Mouse (Mus musculus) naive thymus-derived CD4-positive, alpha-beta T cell, adult 2 months (primary cell): ENCODE measurements around the gene Selenof.

ENCODE experiments used
- DNase-seq: peaks from one replicate; pipeline ENCODE4 v3.0.0-alpha.2; 2011; ENCODE audit warnings: low read depth

Selenof gene

DNA sequence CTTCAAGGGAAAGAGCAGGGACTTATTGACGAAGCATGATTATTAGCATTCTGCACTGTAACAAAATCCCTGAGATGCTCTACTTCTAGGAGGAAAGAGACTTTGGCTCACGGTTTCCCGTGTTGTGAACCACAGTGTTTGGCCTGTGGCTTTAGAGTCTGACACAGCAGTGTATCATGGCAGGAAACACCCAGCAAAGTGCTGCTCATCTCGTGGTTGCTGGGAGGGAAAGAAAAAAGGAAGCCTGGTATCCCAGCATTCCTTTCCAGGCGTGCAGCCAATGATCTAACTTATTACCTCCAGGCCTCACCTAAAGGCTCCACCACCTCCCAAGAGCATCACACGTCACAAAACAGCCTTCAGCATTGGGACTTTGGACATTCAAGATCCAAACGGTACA, 32.7 kb downstream of the Selenof start:
- no peak for DNase-seq

DNA sequence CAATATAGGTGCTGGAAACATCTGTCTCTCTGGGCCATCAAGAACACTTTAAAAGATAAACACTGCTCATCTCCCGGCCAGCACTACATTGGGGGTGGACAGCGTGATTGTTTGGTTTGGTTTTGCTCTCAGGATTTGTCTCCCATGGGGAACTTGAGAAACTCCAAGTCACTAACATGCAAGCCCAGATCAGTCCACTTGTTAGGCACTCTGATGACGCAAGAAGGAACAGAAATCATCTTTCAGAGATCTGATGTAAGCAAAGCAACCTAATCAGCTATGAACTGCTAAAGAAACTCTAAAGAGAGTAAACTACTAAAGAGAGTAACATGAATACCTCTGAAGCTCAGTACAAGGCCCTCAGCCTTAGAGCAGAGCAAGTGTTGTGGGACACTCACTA, 33.5 kb downstream of the Selenof start:
- no peak for DNase-seq

- no peak for DNase-seq
These were observed 34.1 kb downstream of the Selenof start for GRCm38 (mm10) chr3:144604205-144604604.

- peak; percentile 59 for DNase-seq
These were observed 35.7 kb downstream of the Selenof start for GRCm38 (mm10) chr3:144605811-144606210.

GRCm38 (mm10) chr3:144606449-144606848, 36.3 kb downstream of the Selenof start:
- DNase-seq, result peak; percentile 9

DNA sequence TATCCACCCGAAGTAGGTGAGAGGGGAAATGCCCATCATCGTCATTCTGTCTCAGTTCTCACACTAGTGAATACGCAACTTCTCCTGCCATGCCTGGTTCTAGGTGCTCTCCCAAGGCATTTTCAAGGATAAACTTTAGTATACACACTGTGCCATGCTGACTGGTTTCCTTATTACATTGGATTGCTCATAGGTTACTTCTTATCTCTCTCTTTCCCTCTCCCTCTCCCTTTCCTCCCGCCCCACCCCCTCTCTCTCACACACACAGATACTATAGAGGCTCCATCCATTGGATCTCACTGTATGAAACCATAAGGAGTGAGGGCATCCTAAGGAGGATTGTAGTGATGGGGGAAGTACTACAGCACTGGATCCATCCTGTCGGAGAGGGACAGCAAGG, 38.0 kb downstream of the Selenof start:
- no peak for DNase-seq

GRCm38 (mm10) chr3:144610759-144611158, 40.7 kb downstream of the Selenof start:
- DNase-seq, result no peak

- DNase-seq, result no peak
These were observed 41.6 kb downstream of the Selenof start for GRCm38 (mm10) chr3:144611626-144612271.

GRCm38 (mm10) chr3:144612382-144612781, 42.3 kb downstream of the Selenof start:
- DNase-seq, result no peak

GRCm38 (mm10) chr3:144614277-144614676, 44.2 kb downstream of the Selenof start:
- no peak for DNase-seq

DNA sequence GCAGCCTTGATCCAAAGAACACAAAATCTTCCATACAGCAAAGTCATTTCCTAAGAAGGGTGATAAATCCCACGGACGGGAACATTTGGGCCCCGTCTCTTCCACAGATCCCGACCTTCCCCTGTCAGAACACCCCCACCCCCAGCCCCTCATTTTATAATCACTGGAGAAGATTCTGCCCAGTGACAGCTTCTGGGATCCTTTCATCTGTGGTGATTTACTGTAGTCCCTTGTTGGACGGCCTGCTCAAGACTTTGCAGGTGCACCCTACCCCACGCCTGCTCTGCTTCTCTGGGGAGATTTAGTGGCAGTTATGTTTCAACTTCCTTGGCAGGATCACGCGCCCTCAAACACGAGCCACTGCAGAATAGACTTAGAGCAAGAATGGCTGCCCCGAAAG, 44.6 kb downstream of the Selenof start:
- no peak for DNase-seq

DNA sequence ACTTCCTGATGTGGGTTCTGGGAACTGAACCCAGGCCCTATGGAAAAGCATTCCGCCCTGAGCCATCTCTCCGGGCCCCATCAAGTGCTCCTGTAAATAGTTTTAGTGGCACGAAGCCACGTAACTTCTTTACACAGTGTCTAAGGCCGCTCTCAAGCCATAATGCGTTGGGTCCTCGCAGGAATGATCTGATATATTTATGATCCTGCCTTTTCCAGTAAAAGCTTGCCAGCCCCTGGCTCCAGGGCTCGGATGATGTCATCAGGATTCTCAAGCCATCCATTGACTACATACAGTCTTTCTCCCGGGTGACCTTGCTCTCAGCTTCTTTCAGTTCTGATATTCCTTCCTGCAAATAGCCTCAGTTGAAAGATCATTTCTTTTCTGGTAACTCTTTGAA, 45.4 kb downstream of the Selenof start:
- DNase-seq, result no peak

GRCm38 (mm10) chr3:144616654-144617425, 46.7 kb downstream of the Selenof start:
- peak; percentile 77 for DNase-seq

- peak; percentile 17 for DNase-seq
These were observed 47.6 kb downstream of the Selenof start for GRCm38 (mm10) chr3:144617633-144618180.

- no peak for DNase-seq
These were observed 53.0 kb downstream of the Selenof start for GRCm38 (mm10) chr3:144622930-144623612.

GRCm38 (mm10) chr3:144625691-144626090, 55.6 kb downstream of the Selenof start:
- no peak for DNase-seq

DNA sequence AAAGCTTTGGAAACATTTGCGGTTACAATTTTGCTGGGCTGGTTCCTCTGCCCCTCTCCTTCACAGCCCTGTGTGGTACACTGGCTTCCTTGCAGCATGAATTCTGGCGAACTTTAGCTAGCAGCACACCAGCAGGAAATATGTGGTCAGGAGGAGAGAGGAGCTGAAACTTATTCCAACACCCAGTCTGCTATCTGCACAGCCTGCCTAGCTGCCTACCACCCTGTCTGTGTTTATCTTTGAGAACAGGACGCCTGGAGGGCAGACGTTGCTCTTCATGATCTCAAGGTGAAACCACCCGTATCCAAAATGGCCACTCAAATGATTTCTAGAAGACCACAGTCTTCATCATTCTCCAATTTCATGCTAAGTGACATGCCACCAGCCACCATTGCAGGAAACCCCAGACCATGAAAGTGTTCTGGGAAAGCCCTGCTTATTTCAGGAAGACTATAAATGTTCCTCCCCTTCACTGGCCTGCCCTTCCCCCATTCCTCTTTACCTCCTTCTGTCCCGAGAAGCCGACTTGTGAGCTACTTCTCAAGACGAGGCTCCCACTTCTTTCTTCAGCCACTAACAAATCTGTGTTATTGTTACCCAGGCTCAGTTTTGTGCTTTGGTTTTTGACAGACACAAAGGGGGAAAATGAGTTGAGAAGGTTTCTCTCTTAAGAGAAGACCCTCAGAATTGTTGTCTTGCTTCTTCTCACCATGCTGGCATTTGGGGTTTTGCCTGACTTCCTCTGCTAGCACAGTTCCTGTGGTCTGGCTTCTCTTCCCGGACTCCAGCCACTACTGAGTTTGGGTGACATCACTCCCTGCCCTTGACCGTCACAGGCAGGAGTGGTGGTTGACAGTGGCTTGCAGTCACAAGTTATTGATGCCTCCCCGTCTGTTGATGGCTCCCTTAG, 58.2 kb downstream of the Selenof start:
- DNase-seq, result peak; percentile 43

GRCm38 (mm10) chr3:144628915-144629230, 58.8 kb downstream of the Selenof start:
- DNase-seq, result no peak

DNA sequence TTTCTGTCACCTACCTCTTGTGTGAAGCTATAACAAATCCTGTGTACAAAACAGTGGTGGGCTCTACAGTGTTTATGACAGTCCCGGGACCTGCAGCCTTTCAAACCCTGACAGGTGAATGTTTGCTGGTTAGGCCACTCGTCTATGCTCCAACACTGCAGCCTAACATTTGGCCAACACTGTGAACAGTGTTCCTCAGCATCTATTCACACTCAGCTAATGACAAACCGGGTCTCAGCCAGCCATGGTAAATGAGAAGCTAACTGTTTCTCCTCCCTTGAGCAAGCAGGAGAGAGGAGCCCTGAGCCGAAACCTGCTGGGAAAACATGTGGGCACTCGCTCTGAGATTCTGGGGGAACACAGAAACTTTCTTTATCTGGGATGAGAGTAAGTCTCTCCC, 65.1 kb downstream of the Selenof start:
- no peak for DNase-seq

DNA sequence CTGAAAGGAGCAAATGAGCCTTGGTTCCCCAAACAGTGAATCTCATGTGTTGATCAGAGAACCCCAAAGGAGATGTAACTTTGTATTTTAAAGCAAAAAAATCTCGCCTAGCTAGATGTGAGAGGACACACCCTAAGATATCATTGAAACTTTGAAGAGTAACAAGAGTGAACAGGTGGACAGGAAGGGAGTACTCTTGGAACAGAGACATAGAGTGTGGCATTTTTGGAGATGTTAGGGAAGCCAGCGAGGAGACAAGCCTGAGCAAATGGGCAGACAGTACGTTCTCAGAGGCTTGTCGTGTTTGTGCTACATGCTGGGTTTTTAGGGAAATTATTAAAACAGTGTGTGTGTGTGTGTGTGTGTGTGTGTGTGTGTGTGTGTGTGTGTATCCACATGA, 68.0 kb downstream of the Selenof start:
- DNase-seq, result no peak

- DNase-seq, result no peak
These were observed 69.3 kb downstream of the Selenof start for GRCm38 (mm10) chr3:144639387-144639786.

GRCm38 (mm10) chr3:144640033-144640432, 69.9 kb downstream of the Selenof start:
- DNase-seq, result no peak
